Mouse (Mus musculus) C2C12 (cell line): ENCODE results near the gene Por.

Source experiments
- CTCF ChIP-seq: IDR thresholded peaks from one replicate; pipeline ENCODE4 v1.5.1; 2011; ENCODE audit not compliant: control insufficient read depth, insufficient read depth, insufficient read length
- FOSL1 ChIP-seq: IDR thresholded peaks from one replicate; pipeline ENCODE4 v1.8.0; 2011; ENCODE audit warnings: mild to moderate bottlenecking, low read length; ENCODE audit not compliant: poor library complexity, insufficient read depth, severe bottlenecking
- MAX ChIP-seq: IDR thresholded peaks from one replicate; pipeline ENCODE4 v1.6.1; 2011; ENCODE audit warnings: mild to moderate bottlenecking, control low read depth
- MYOD1 ChIP-seq: IDR thresholded peaks from one replicate; pipeline ENCODE4 v1.6.1; 2011; ENCODE audit warnings: low read depth; ENCODE audit not compliant: control insufficient read depth, insufficient read length
- MYOG ChIP-seq: IDR thresholded peaks from one replicate; pipeline ENCODE4 v1.6.1; 2011; ENCODE audit not compliant: control insufficient read depth, insufficient read length; ENCODE audit errors: extremely low read depth
- USF1 ChIP-seq: IDR thresholded peaks from one replicate; pipeline ENCODE4 v1.6.1; 2011; ENCODE audit warnings: low read depth, mild to moderate bottlenecking, control low read depth, moderate library complexity

- TF ChIP-seq MAX (no peak), CTCF (no peak), USF1 (no peak), MYOG (no peak), MYOD1 (no peak), FOSL1 (no peak)
Measured at GRCm38 (mm10) chr5:135691266-135691665, 21.4 kb downstream of the Por start.
